Mouse (Mus musculus): ENCODE measurements around the gene Eddm3b. TPM values are rescaled to one million over a fixed set of nuclear protein-coding genes. Genes with fewer than 3 reads are reported as not detected.
A peak's percentile ranks its signal among the peaks of the same experiment; 100 is the strongest.

The Eddm3b gene
- 0.10 and 0.17 TPM in 2 replicates for polyA plus RNA-seq (2016; fragmentation: Nextera tagmentation; extraction: Ambion mirVana)

- peaks cover 9% of the 10 kb centered on the region; the same call in 1 of the 2 replicates for H3K4me1 ChIP-seq
- no peak within 1 kb of the TSS for H3K4me3 ChIP-seq
- H3K27me3 ChIP-seq (replicated peaks; ENCODE audit: low read depth, poor library complexity, severe bottlenecking) = no peaks in the 10 kb centered on the region
- 32% methylated on average over 12 of the region's 12 CpGs for WGBS
- no peak within 1 kb of the TSS for H3K27ac ChIP-seq (replicated peaks)
- no peak for DNase-seq (ENCODE audit: low spot score)
- H3K36me3 ChIP-seq (replicated peaks) = no peaks in the 10 kb centered on the region
- no peaks in the 10 kb centered on the region; the same call in 1 of the 2 replicates for H3K9me3 ChIP-seq
These were observed at the start of gene Eddm3b for GRCm38 (mm10) chr14:51113916-51114560. Gene Eddm3b, plus strand, starts transcription at chr14:51114426.

- no peak overlapping the region for H3K4me3 ChIP-seq
- no peak overlapping the region for H3K27ac ChIP-seq (replicated peaks)
- no peaks in the 10 kb centered on the region for H3K36me3 ChIP-seq (replicated peaks)
- no peak for DNase-seq (ENCODE audit: low spot score)
- H3K9me3 ChIP-seq = no peaks in the 10 kb centered on the region
- H3K4me1 ChIP-seq = peaks cover 7% of the 10 kb centered on the region; the same call in 1 of the 2 replicates
- no peaks in the 10 kb centered on the region for H3K27me3 ChIP-seq (replicated peaks; ENCODE audit: low read depth, poor library complexity, severe bottlenecking)
- WGBS = 87% methylated on average over 5 of the region's 5 CpGs
These were observed 45.3 kb upstream of the Eddm3b start for GRCm38 (mm10) chr14:51068956-51069355.

GRCm38 (mm10) chr14:51069617-51070016 is 44.6 kb upstream of the Eddm3b start:
- no peak for DNase-seq (ENCODE audit: low spot score)
- H3K36me3 ChIP-seq (replicated peaks) = no peaks in the 10 kb centered on the region
- H3K27ac ChIP-seq (replicated peaks) = no peak overlapping the region
- H3K4me3 ChIP-seq = no peak overlapping the region
- H3K9me3 ChIP-seq = no peaks in the 10 kb centered on the region
- WGBS = 93% methylated on average over 2 of the region's 2 CpGs
- H3K27me3 ChIP-seq (replicated peaks; ENCODE audit: low read depth, poor library complexity, severe bottlenecking) = no peaks in the 10 kb centered on the region
- peaks cover 7% of the 10 kb centered on the region; the same call in 1 of the 2 replicates for H3K4me1 ChIP-seq

GRCm38 (mm10) chr14:51074335-51074734 is 39.9 kb upstream of the Eddm3b start, which contains the start of gene Olfr750:
Gene Olfr750, minus strand, starts transcription at chr14:51074435.
- Histone ChIP-seq H3K4me1 (no peaks in the 10 kb centered on the region), H3K9me3 (no peaks in the 10 kb centered on the region), H3K36me3 (replicated peaks) (no peaks in the 10 kb centered on the region), H3K27ac (replicated peaks) (no peak within 1 kb of the TSS), H3K4me3 (no peak within 1 kb of the TSS), H3K27me3 (replicated peaks; ENCODE audit: low read depth, poor library complexity, severe bottlenecking) (no peaks in the 10 kb centered on the region)
- no peak for DNase-seq (ENCODE audit: low spot score)
- 90% methylated on average over 3 of the region's 3 CpGs for WGBS

- peaks cover 17% of the 10 kb centered on the region for H3K4me1 ChIP-seq
- H3K4me3 ChIP-seq = no peak overlapping the region
- H3K27ac ChIP-seq (replicated peaks) = no peak overlapping the region
- peaks cover 11% of the 10 kb centered on the region; the same call in 1 of the 2 replicates for H3K27me3 ChIP-seq (replicated peaks; ENCODE audit: low read depth, poor library complexity, severe bottlenecking)
- 78% methylated on average over 1 of the region's 1 CpGs for WGBS
- H3K36me3 ChIP-seq (replicated peaks) = no peaks in the 10 kb centered on the region
- H3K9me3 ChIP-seq = no peaks in the 10 kb centered on the region
- no peak for DNase-seq (ENCODE audit: low spot score)
These were observed 35.0 kb upstream of the Eddm3b start for GRCm38 (mm10) chr14:51079180-51079579.

GRCm38 (mm10) chr14:51081035-51081434 is 33.2 kb upstream of the Eddm3b start:
- H3K4me1 ChIP-seq = peaks cover 20% of the 10 kb centered on the region
- no peak for DNase-seq (ENCODE audit: low spot score)
- H3K4me3 ChIP-seq = no peak overlapping the region
- no peak overlapping the region for H3K27ac ChIP-seq (replicated peaks)
- H3K27me3 ChIP-seq (replicated peaks; ENCODE audit: low read depth, poor library complexity, severe bottlenecking) = peaks cover 18% of the 10 kb centered on the region; the same call in 1 of the 2 replicates
- H3K36me3 ChIP-seq (replicated peaks) = no peaks in the 10 kb centered on the region
- H3K9me3 ChIP-seq = no peaks in the 10 kb centered on the region
- 81% methylated on average over 2 of the region's 2 CpGs for WGBS

GRCm38 (mm10) chr14:51082599-51083581 is 31.3 kb upstream of the Eddm3b start:
- DNase-seq (ENCODE audit: low spot score) = peak; percentile 77
- Histone ChIP-seq H3K27me3 (replicated peaks; ENCODE audit: low read depth, poor library complexity, severe bottlenecking) (peaks cover 25% of the 10 kb centered on the region; the same call in 1 of the 2 replicates), H3K27ac (replicated peaks) (peak overlapping the region; percentile 35; the same call in 1 of the 2 replicates), H3K4me1 (peaks cover 20% of the 10 kb centered on the region), H3K4me3 (peak overlapping the region; percentile 71), H3K36me3 (replicated peaks) (no peaks in the 10 kb centered on the region), H3K9me3 (no peaks in the 10 kb centered on the region)
- WGBS = 2% methylated on average over 40 of the region's 40 CpGs

GRCm38 (mm10) chr14:51083805-51084204 is 30.4 kb upstream of the Eddm3b start:
- H3K36me3 ChIP-seq (replicated peaks) = no peaks in the 10 kb centered on the region
- peaks cover 25% of the 10 kb centered on the region; the same call in 1 of the 2 replicates for H3K27me3 ChIP-seq (replicated peaks; ENCODE audit: low read depth, poor library complexity, severe bottlenecking)
- peak overlapping the region; percentile 71 for H3K4me3 ChIP-seq
- no peaks in the 10 kb centered on the region for H3K9me3 ChIP-seq
- 5% methylated on average over 7 of the region's 7 CpGs for WGBS
- H3K27ac ChIP-seq (replicated peaks) = no peak overlapping the region
- peaks cover 20% of the 10 kb centered on the region for H3K4me1 ChIP-seq
- no peak for DNase-seq (ENCODE audit: low spot score)

- WGBS = 77% methylated on average over 2 of the region's 2 CpGs
- peaks cover 19% of the 10 kb centered on the region; the same call in 1 of the 2 replicates for H3K27me3 ChIP-seq (replicated peaks; ENCODE audit: low read depth, poor library complexity, severe bottlenecking)
- H3K36me3 ChIP-seq (replicated peaks) = no peaks in the 10 kb centered on the region
- DNase-seq (ENCODE audit: low spot score) = no peak
- no peaks in the 10 kb centered on the region for H3K9me3 ChIP-seq
- H3K4me3 ChIP-seq = no peak overlapping the region
- no peak overlapping the region for H3K27ac ChIP-seq (replicated peaks)
- peaks cover 20% of the 10 kb centered on the region for H3K4me1 ChIP-seq
These were observed 29.1 kb upstream of the Eddm3b start for GRCm38 (mm10) chr14:51085086-51085485.

GRCm38 (mm10) chr14:51085911-51086310 is 28.3 kb upstream of the Eddm3b start:
- no peak overlapping the region for H3K27ac ChIP-seq (replicated peaks)
- peaks cover 14% of the 10 kb centered on the region; the same call in 1 of the 2 replicates for H3K27me3 ChIP-seq (replicated peaks; ENCODE audit: low read depth, poor library complexity, severe bottlenecking)
- no peaks in the 10 kb centered on the region for H3K9me3 ChIP-seq
- DNase-seq (ENCODE audit: low spot score) = no peak
- H3K36me3 ChIP-seq (replicated peaks) = no peaks in the 10 kb centered on the region
- peaks cover 20% of the 10 kb centered on the region for H3K4me1 ChIP-seq
- no peak overlapping the region for H3K4me3 ChIP-seq
- WGBS = 84% methylated on average over 4 of the region's 4 CpGs

- WGBS = 6% methylated on average over 9 of the region's 9 CpGs
- Histone ChIP-seq H3K4me1 (peaks cover 24% of the 10 kb centered on the region), H3K27me3 (replicated peaks; ENCODE audit: low read depth, poor library complexity, severe bottlenecking) (peaks cover 14% of the 10 kb centered on the region; the same call in 1 of the 2 replicates), H3K9me3 (no peaks in the 10 kb centered on the region), H3K27ac (replicated peaks) (no peak overlapping the region), H3K36me3 (replicated peaks) (no peaks in the 10 kb centered on the region), H3K4me3 (peak overlapping the region; percentile 76)
- DNase-seq (ENCODE audit: low spot score) = no peak
These were observed 26.5 kb upstream of the Eddm3b start for GRCm38 (mm10) chr14:51087762-51088161.

All from embryonic facial prominence, embryonic 10.5 days (tissue).